Mouse (Mus musculus): Measurements from ENCODE around the gene Tbp.
A peak's percentile ranks its signal among the peaks of the same experiment; 100 is the strongest.

The Tbp gene

GRCm38 (mm10) chr17:15499656-15500394 lies at the start of gene Tbp, which contains the start of gene Psmb1:
TSS of gene Tbp (plus strand) at chr17:15499888.
TSS of gene Psmb1 (minus strand) at chr17:15499751.
- DNase-seq: peak; percentile 99

GRCm38 (mm10) chr17:15455203-15455602 lies 44.5 kb upstream of the Tbp start:
- no peak for DNase-seq

GRCm38 (mm10) chr17:15456595-15456994 lies 43.1 kb upstream of the Tbp start:
- DNase-seq: no peak

- no peak for DNase-seq
These were observed 39.9 kb upstream of the Tbp start for GRCm38 (mm10) chr17:15459761-15460160.

GRCm38 (mm10) chr17:15461921-15462495 lies 37.7 kb upstream of the Tbp start:
- DNase-seq: no peak

GRCm38 (mm10) chr17:15467669-15468068 lies 32.0 kb upstream of the Tbp start:
- DNase-seq: peak; percentile 77

GRCm38 (mm10) chr17:15472671-15473070 lies 27.0 kb upstream of the Tbp start:
- no peak for DNase-seq

GRCm38 (mm10) chr17:15490542-15490941 lies 9.1 kb upstream of the Tbp start:
- DNase-seq: no peak

GRCm38 (mm10) chr17:15497882-15498752 lies 1.6 kb upstream of the Tbp start:
- DNase-seq: peak; percentile 97

- DNase-seq: peak; percentile 12
These were observed 955 bp upstream of the Tbp start for GRCm38 (mm10) chr17:15498753-15499113.

GRCm38 (mm10) chr17:15510694-15511093 lies 11.0 kb downstream of the Tbp start:
- no peak for DNase-seq

GRCm38 (mm10) chr17:15517776-15518175 lies 18.1 kb downstream of the Tbp start:
- no peak for DNase-seq

GRCm38 (mm10) chr17:15518186-15518585 lies 18.5 kb downstream of the Tbp start:
- no peak for DNase-seq

GRCm38 (mm10) chr17:15518766-15519165 lies 19.1 kb downstream of the Tbp start:
- no peak for DNase-seq

- DNase-seq: no peak
These were observed 26.6 kb downstream of the Tbp start for GRCm38 (mm10) chr17:15526304-15526703.

- DNase-seq: peak; percentile 98
These were observed 27.5 kb downstream of the Tbp start, which contains the start of gene Pdcd2 for GRCm38 (mm10) chr17:15526986-15527810. TSS of gene Pdcd2 (minus strand) at chr17:15527301.

GRCm38 (mm10) chr17:15527811-15528136 lies 28.1 kb downstream of the Tbp start:
- no peak for DNase-seq

GRCm38 (mm10) chr17:15528887-15529286 lies 29.2 kb downstream of the Tbp start:
- DNase-seq: no peak

GRCm38 (mm10) chr17:15530141-15530540 lies 30.5 kb downstream of the Tbp start:
- DNase-seq: peak; percentile 51

GRCm38 (mm10) chr17:15535162-15535800 lies 35.6 kb downstream of the Tbp start:
- DNase-seq: no peak

- no peak for DNase-seq
These were observed 36.3 kb downstream of the Tbp start for GRCm38 (mm10) chr17:15535943-15536342.

- DNase-seq: peak; percentile 29
These were observed 36.8 kb downstream of the Tbp start for GRCm38 (mm10) chr17:15536457-15536904.

Data from lung, postnatal 10 days (tissue).